Mouse (Mus musculus) liver, embryonic 12.5 days (tissue): ENCODE data around the gene Nfkbiz. TPM values are rescaled to one million over a fixed set of nuclear protein-coding genes. Genes with fewer than 3 reads are reported as not detected.
"Not testable (repeated sequence)": the region's sequence is repeated elsewhere in the genome, so short reads cannot be mapped to it uniquely, and the experiment has no call there.

Source experiments
- ATAC-seq: fragments of 200-750 bp; cut with Nextera tagmentation; 2 replicates; pipeline ENCODE4 v1.8.0; 2017; ENCODE audit warnings: moderate number of reproducible peaks, mild to moderate bottlenecking, moderate library complexity
- H3K27ac ChIP-seq: fragments of 300-500 bp; sonication (generic); 2 replicates; pipeline ENCODE4 v1.5.1; 2016; ENCODE audit warnings: mild to moderate bottlenecking
- H3K27me3 ChIP-seq: fragments of 300-500 bp; sonication (generic); replicated peaks from 2 replicates; pipeline ENCODE4 v1.6.1; 2016; ENCODE audit warnings: mild to moderate bottlenecking, moderate library complexity
- H3K36me3 ChIP-seq: fragments of 300-500 bp; sonication (generic); 2 replicates; pipeline ENCODE4 v1.6.1; 2016; ENCODE audit warnings: mild to moderate bottlenecking, moderate library complexity
- H3K4me1 ChIP-seq: fragments of 300-500 bp; sonication (generic); 2 replicates; pipeline ENCODE4 v1.6.1; 2016
- H3K4me2 ChIP-seq: fragments of 300-500 bp; sonication (generic); 2 replicates; pipeline ENCODE4 v1.6.1; 2016; ENCODE audit warnings: mild to moderate bottlenecking, moderate library complexity
- H3K4me3 ChIP-seq: fragments of 300-500 bp; sonication (generic); 2 replicates; pipeline ENCODE4 v1.5.1; 2016; ENCODE audit warnings: mild to moderate bottlenecking, moderate library complexity
- H3K9ac ChIP-seq: fragments of 300-500 bp; sonication (generic); 2 replicates; pipeline ENCODE4 v1.6.1; 2016; ENCODE audit warnings: mild to moderate bottlenecking, moderate library complexity
- H3K9me3 ChIP-seq: fragments of 300-500 bp; sonication (generic); replicated peaks from 2 replicates; pipeline ENCODE4 v1.6.1; 2016; ENCODE audit warnings: mild to moderate bottlenecking, moderate library complexity
- WGBS: fragments of 180-500 bp; shearing (Covaris S2); methylation state at CpG from one replicate; pipeline ENCODE4 v1.1.7; 2016; ENCODE audit not compliant: insufficient replicate concordance; 5-methylcytosine and 5-hydroxymethylcytosine counted together
- polyA plus RNA-seq: library from polyadenylated mRNA; unstranded; fragments of >200 nt; fragmentation: Nextera tagmentation; extraction: Ambion mirVana; gene quantifications from 2 replicates; pipeline ENCODE4 v1.2.1, GENCODE M21; 2016

The Nfkbiz gene
- polyA plus RNA-seq: 2.4 and 2.6 TPM in 2 replicates

GRCm38 (mm10) chr16:55838510-55839474 lies at the start of gene Nfkbiz:
Gene Nfkbiz, minus strand, starts transcription at chr16:55838899.
- Histone ChIP-seq H3K4me3 (peak within 1 kb of the TSS; percentile 66), H3K27ac (peak within 1 kb of the TSS; percentile 69), H3K9ac (peak within 1 kb of the TSS; percentile 73), H3K36me3 (peaks cover 3% of the 10 kb centered on the region), H3K4me1 (peaks cover 14% of the 10 kb centered on the region), H3K27me3 (no peaks in the 10 kb centered on the region), H3K9me3 (no peaks in the 10 kb centered on the region), H3K4me2 (peak within 1 kb of the TSS; percentile 79)
- under 1% methylated on average over 40 of the region's 40 CpGs for WGBS
- peak; percentile 86 for ATAC-seq

- Histone ChIP-seq H3K4me3 (no peak overlapping the region), H3K9ac (no peak overlapping the region), H3K9me3 (no peaks in the 10 kb centered on the region), H3K27me3 (no peaks in the 10 kb centered on the region), H3K4me1 (peaks cover 21% of the 10 kb centered on the region), H3K4me2 (no peak overlapping the region), H3K36me3 (peaks cover 23% of the 10 kb centered on the region), H3K27ac (no peak overlapping the region)
- ATAC-seq: peak; percentile 54
- 37% methylated on average over 7 of the region's 7 CpGs for WGBS
Observed at GRCm38 (mm10) chr16:55887814-55888583, 49.3 kb upstream of the Nfkbiz start.

GRCm38 (mm10) chr16:55884246-55884645 lies 45.5 kb upstream of the Nfkbiz start:
- WGBS: 77% methylated on average over 11 of the region's 11 CpGs
- Histone ChIP-seq H3K4me1 (no peaks in the 10 kb centered on the region), H3K36me3 (peaks cover 11% of the 10 kb centered on the region), H3K27ac (no peak overlapping the region), H3K4me2 (no peak overlapping the region), H3K9me3 (no peaks in the 10 kb centered on the region), H3K4me3 (no peak overlapping the region), H3K9ac (no peak overlapping the region), H3K27me3 (no peaks in the 10 kb centered on the region)
- ATAC-seq: no peak

DNA sequence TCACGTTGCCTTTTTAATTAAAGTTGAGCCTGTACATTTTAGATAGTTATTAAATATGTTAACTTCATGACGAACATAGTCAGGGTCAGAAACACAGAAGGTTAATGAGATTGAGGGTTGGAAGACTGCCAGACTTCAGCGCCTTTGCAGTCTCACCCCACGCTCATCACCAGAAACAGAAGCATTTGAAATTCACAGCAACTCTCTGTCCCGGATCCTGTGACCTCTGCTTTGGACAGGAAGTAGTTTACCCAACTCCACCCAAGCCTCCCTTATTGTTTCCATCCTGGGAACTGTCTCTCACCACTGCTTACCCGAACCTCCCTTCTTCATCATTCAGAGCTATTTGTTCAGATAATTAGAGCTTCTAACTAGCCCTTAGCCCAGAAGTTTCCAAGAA lies 37.3 kb upstream of the Nfkbiz start:
- WGBS: 55% methylated on average over 6 of the region's 6 CpGs

GRCm38 (mm10) chr16:55863832-55864231 lies 25.1 kb upstream of the Nfkbiz start:
- 53% methylated on average over 4 of the region's 4 CpGs for WGBS
- no peak overlapping the region for H3K27ac ChIP-seq
- no peaks in the 10 kb centered on the region for H3K4me1 ChIP-seq
- H3K4me2 ChIP-seq: no peak overlapping the region
- H3K36me3 ChIP-seq: peaks cover 15% of the 10 kb centered on the region; the same call in 1 of the 2 replicates
- no peak overlapping the region for H3K9ac ChIP-seq
- H3K4me3 ChIP-seq: no peak overlapping the region
- no peaks in the 10 kb centered on the region for H3K27me3 ChIP-seq
- no peaks in the 10 kb centered on the region for H3K9me3 ChIP-seq
- ATAC-seq: no peak

More for the DNA sequence above, 37.3 kb upstream of the Nfkbiz start:
- Histone ChIP-seq H3K27me3 (no peaks in the 10 kb centered on the region), H3K4me2 (no peak overlapping the region), H3K4me1 (no peaks in the 10 kb centered on the region), H3K27ac (no peak overlapping the region), H3K9me3 (no peaks in the 10 kb centered on the region), H3K9ac (no peak overlapping the region), H3K4me3 (no peak overlapping the region), H3K36me3 (no peaks in the 10 kb centered on the region)
- ATAC-seq: no peak

DNA sequence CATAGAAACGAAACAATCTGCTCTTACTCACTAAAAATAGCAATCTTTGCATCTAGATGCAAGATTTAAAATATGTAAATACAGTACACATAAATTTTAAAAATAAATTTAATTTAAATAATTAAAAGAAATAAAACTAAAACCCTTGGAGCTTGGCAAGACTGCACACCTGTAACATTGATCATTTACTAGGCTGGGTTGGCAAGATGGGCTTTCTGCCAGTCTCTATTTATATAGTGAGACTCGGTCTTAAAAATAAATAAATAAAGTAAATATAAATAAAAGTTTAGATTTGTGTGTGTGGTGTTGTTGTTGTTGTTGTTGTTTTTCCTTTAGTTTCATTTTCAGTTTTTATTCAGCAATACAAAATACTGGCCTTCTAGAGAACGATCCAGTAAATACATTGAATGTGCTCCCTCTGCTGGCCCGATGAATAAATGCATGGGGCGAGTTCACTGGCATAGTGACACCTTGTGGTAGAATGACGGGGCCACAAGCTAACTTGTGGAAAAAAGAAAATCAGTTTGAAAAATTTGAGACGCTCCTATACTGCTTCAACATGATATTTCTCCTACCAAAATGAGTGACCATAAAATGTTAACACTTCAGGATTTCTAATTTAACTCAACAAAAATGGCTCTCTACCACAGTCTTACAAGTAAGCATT lies 24.6 kb upstream of the Nfkbiz start:
- no peaks in the 10 kb centered on the region for H3K4me1 ChIP-seq
- WGBS: 19% methylated on average over 7 of the region's 7 CpGs
- H3K36me3 ChIP-seq: peaks cover 15% of the 10 kb centered on the region; the same call in 1 of the 2 replicates
- H3K9me3 ChIP-seq: no peaks in the 10 kb centered on the region
- H3K4me3 ChIP-seq: no peak overlapping the region
- no peak overlapping the region for H3K9ac ChIP-seq
- H3K27ac ChIP-seq: no peak overlapping the region
- ATAC-seq: 0 out of 2 replicates have a peak, but pooled peaks have one; percentile 55
- no peak overlapping the region for H3K4me2 ChIP-seq
- no peaks in the 10 kb centered on the region for H3K27me3 ChIP-seq

GRCm38 (mm10) chr16:55861104-55861503 lies 22.4 kb upstream of the Nfkbiz start:
- WGBS: 81% methylated on average over 3 of the region's 3 CpGs

GRCm38 (mm10) chr16:55859421-55859820 lies 20.7 kb upstream of the Nfkbiz start:
- H3K27ac ChIP-seq, H3K4me3 ChIP-seq, H3K9ac ChIP-seq, H3K9me3 ChIP-seq, ATAC-seq, H3K27me3 ChIP-seq, H3K4me2 ChIP-seq, H3K36me3 ChIP-seq, H3K4me1 ChIP-seq: not testable (repeated sequence)
- WGBS: 76% methylated on average over 4 of the region's 4 CpGs

More at GRCm38 (mm10) chr16:55861104-55861503, 22.4 kb upstream of the Nfkbiz start:
- no peak overlapping the region for H3K4me3 ChIP-seq
- peaks cover 20% of the 10 kb centered on the region for H3K36me3 ChIP-seq
- no peaks in the 10 kb centered on the region for H3K27me3 ChIP-seq
- no peaks in the 10 kb centered on the region for H3K4me1 ChIP-seq
- ATAC-seq: no peak
- H3K9me3 ChIP-seq: no peaks in the 10 kb centered on the region
- H3K9ac ChIP-seq: no peak overlapping the region
- H3K4me2 ChIP-seq: no peak overlapping the region
- H3K27ac ChIP-seq: no peak overlapping the region

DNA sequence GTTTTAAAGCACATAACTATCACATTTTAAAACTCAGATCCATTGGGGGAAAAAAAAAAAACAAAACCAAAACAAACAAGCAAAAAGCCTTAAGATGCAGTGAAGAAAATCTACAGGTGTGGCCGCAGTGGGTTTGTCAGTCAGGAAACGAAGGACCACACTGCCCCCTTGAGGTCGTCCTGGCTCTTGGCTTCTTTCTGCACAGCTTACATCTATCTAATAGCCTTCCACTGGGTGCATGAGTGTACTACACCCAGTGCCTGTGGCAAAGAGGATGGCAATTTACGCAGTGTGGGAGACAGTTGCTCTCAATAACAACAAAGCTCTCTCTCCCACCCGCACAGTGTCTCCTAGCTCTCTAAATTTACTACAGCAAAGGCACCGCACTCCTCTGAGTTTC lies 19.8 kb upstream of the Nfkbiz start:
- no peak overlapping the region for H3K4me3 ChIP-seq
- no peaks in the 10 kb centered on the region for H3K27me3 ChIP-seq
- no peak overlapping the region for H3K9ac ChIP-seq
- no peak for ATAC-seq
- H3K36me3 ChIP-seq: peaks cover 9% of the 10 kb centered on the region
- no peaks in the 10 kb centered on the region for H3K9me3 ChIP-seq
- H3K4me1 ChIP-seq: no peaks in the 10 kb centered on the region
- H3K4me2 ChIP-seq: no peak overlapping the region
- H3K27ac ChIP-seq: no peak overlapping the region
- WGBS: 62% methylated on average over 6 of the region's 6 CpGs

- no peak overlapping the region for H3K27ac ChIP-seq
- H3K27me3 ChIP-seq: no peaks in the 10 kb centered on the region
- 52% methylated on average over 19 of the region's 19 CpGs for WGBS
- H3K4me3 ChIP-seq: no peak overlapping the region
- no peaks in the 10 kb centered on the region for H3K4me1 ChIP-seq
- H3K9ac ChIP-seq: no peak overlapping the region
- H3K9me3 ChIP-seq: no peaks in the 10 kb centered on the region
- no peak for ATAC-seq
- H3K4me2 ChIP-seq: no peak overlapping the region
- peaks cover 6% of the 10 kb centered on the region for H3K36me3 ChIP-seq
Observed at GRCm38 (mm10) chr16:55852943-55853727, 14.4 kb upstream of the Nfkbiz start.

DNA sequence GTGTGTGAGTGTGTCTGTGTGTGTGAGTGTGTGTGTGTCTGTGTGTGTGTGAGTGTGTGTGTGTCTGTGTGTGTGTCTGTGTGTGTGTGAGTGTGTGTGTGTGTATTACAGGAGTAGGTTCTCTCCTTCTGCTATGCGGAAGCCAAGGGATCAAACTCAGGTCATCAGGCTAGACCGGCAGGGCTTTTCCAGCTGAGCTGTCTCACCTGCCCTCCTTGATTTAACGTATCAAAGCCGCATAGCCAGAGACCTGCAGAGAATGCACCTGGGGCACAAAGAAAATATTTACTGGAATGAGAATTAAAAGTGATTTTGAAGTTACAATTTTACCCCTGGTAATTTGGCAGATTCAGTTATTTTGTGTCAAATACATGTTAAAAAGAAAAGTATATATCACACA lies 13.8 kb upstream of the Nfkbiz start:
- Histone ChIP-seq H3K27me3 (no peaks in the 10 kb centered on the region), H3K4me3 (no peak overlapping the region), H3K27ac (no peak overlapping the region), H3K4me2 (no peak overlapping the region), H3K4me1 (no peaks in the 10 kb centered on the region), H3K36me3 (peaks cover 6% of the 10 kb centered on the region), H3K9me3 (no peaks in the 10 kb centered on the region), H3K9ac (no peak overlapping the region)
- no peak for ATAC-seq
- 82% methylated on average over 4 of the region's 4 CpGs for WGBS
